Mouse (Mus musculus): Measurements from ENCODE around the gene Ddit4l. TPM values are rescaled to one million over a fixed set of nuclear protein-coding genes. Genes with fewer than 3 reads are reported as not detected.
"Not testable (repeated sequence)": the region's sequence is repeated elsewhere in the genome, so short reads cannot be mapped to it uniquely, and the experiment has no call there.

Ddit4l gene
- total RNA-seq (2022) = 10 to 100 TPM; 11.2 to 14.3 (median 11.6) TPM

- DNase-seq (ENCODE audit: low spot score in 2 of 2) = not testable (repeated sequence)
These were observed at the start of gene Ddit4l for GRCm38 (mm10) chr3:137621312-137621711. TSS of gene Ddit4l (plus strand) at chr3:137621612.

- no peak for DNase-seq (ENCODE audit: low spot score in 2 of 2)
These were observed 45.3 kb upstream of the Ddit4l start for GRCm38 (mm10) chr3:137576146-137576545.

GRCm38 (mm10) chr3:137586376-137586969 is 34.9 kb upstream of the Ddit4l start:
- no peak for DNase-seq (ENCODE audit: low spot score in 2 of 2)

GRCm38 (mm10) chr3:137589811-137590210 is 31.6 kb upstream of the Ddit4l start:
- DNase-seq (ENCODE audit: low spot score in 2 of 2) = peak in 1 of 2 experiments; percentile 20

GRCm38 (mm10) chr3:137594332-137594905 is 27.0 kb upstream of the Ddit4l start:
- DNase-seq (ENCODE audit: low spot score in 2 of 2) = no peak

GRCm38 (mm10) chr3:137608918-137609435 is 12.4 kb upstream of the Ddit4l start:
- no peak for DNase-seq (ENCODE audit: low spot score in 2 of 2)

GRCm38 (mm10) chr3:137610457-137611109 is 10.8 kb upstream of the Ddit4l start:
- no peak for DNase-seq (ENCODE audit: low spot score in 2 of 2)

GRCm38 (mm10) chr3:137611110-137611857 is 10.1 kb upstream of the Ddit4l start:
- no peak for DNase-seq (ENCODE audit: low spot score in 2 of 2)

GRCm38 (mm10) chr3:137611981-137612380 is 9.4 kb upstream of the Ddit4l start:
- DNase-seq (ENCODE audit: low spot score in 2 of 2) = no peak

GRCm38 (mm10) chr3:137620540-137620939 is 872 bp upstream of the Ddit4l start:
- DNase-seq (ENCODE audit: low spot score in 2 of 2) = no peak

GRCm38 (mm10) chr3:137622091-137622490 is 679 bp downstream of the Ddit4l start:
- DNase-seq (ENCODE audit: low spot score in 2 of 2) = no peak

GRCm38 (mm10) chr3:137622895-137623580 is 1.6 kb downstream of the Ddit4l start:
- no peak for DNase-seq (ENCODE audit: low spot score in 2 of 2)

GRCm38 (mm10) chr3:137623581-137624362 is 2.4 kb downstream of the Ddit4l start:
- DNase-seq (ENCODE audit: low spot score in 2 of 2) = no peak

GRCm38 (mm10) chr3:137625054-137625453 is 3.6 kb downstream of the Ddit4l start:
- DNase-seq (ENCODE audit: low spot score in 2 of 2) = no peak

- DNase-seq (ENCODE audit: low spot score in 2 of 2) = no peak
These were observed 12.3 kb downstream of the Ddit4l start for GRCm38 (mm10) chr3:137633726-137634125.

GRCm38 (mm10) chr3:137636571-137636970 is 15.2 kb downstream of the Ddit4l start:
- DNase-seq (ENCODE audit: low spot score in 2 of 2) = no peak

GRCm38 (mm10) chr3:137641238-137641637 is 19.8 kb downstream of the Ddit4l start:
- no peak for DNase-seq (ENCODE audit: low spot score in 2 of 2)

GRCm38 (mm10) chr3:137642137-137642536 is 20.7 kb downstream of the Ddit4l start:
- no peak for DNase-seq (ENCODE audit: low spot score in 2 of 2)

GRCm38 (mm10) chr3:137642568-137642967 is 21.2 kb downstream of the Ddit4l start:
- DNase-seq (ENCODE audit: low spot score in 2 of 2) = no peak

GRCm38 (mm10) chr3:137644081-137644480 is 22.7 kb downstream of the Ddit4l start:
- DNase-seq (ENCODE audit: low spot score in 2 of 2) = no peak
